Mouse (Mus musculus) spleen, adult 2 months (tissue): ENCODE measurements around the gene Fam83e. TPM values are rescaled to one million over a fixed set of nuclear protein-coding genes. Genes with fewer than 3 reads are reported as not detected.

Experiments
- DNase-seq, 2 experiments: peaks; one replicate each; pipeline versions ENCODE4 v3.0.0 to v3.0.0-alpha.2; 2012 to 2021; ENCODE audit warnings: low spot score in 2 of 2, low read depth in 1 of 2
- H3K27ac ChIP-seq: fragments of 200-500 bp; 2 replicates; pipeline ENCODE4 v1.5.1; 2012; ENCODE audit warnings: low read length, inconsistent platforms; ENCODE audit not compliant: insufficient read depth
- H3K27me3 ChIP-seq: fragments of 200-500 bp; 2 replicates; pipeline ENCODE4 v1.6.1; 2012; ENCODE audit warnings: mild to moderate bottlenecking, moderate library complexity, low read length, inconsistent platforms; ENCODE audit not compliant: control insufficient read depth, insufficient read depth
- H3K36me3 ChIP-seq: fragments of 200-500 bp; 2 replicates; pipeline ENCODE4 v1.6.1; 2012; ENCODE audit warnings: mild to moderate bottlenecking, low read length, inconsistent platforms; ENCODE audit not compliant: control insufficient read depth, insufficient read depth
- H3K4me1 ChIP-seq: fragments of 200-500 bp; 2 replicates; pipeline ENCODE4 v1.6.1; 2011; ENCODE audit warnings: inconsistent platforms; ENCODE audit not compliant: control insufficient read depth, insufficient read depth, insufficient read length
- H3K4me3 ChIP-seq: fragments of 200-500 bp; 2 replicates; pipeline ENCODE4 v1.5.1; 2011; ENCODE audit warnings: mild to moderate bottlenecking, inconsistent platforms; ENCODE audit not compliant: insufficient read depth, insufficient read length; ENCODE audit errors: extremely low read depth
- CTCF ChIP-seq: fragments of 200-500 bp; IDR thresholded peaks from 2 replicates; pipeline ENCODE4 v1.5.1; 2011; ENCODE audit warnings: mild to moderate bottlenecking, inconsistent platforms; ENCODE audit not compliant: insufficient read depth, insufficient read length, insufficient replicate concordance; ENCODE audit errors: extremely low read depth
- POLR2A ChIP-seq: fragments of 200-500 bp; IDR thresholded peaks from 2 replicates; pipeline ENCODE4 v1.6.1; 2011; ENCODE audit warnings: low read depth, low read length, inconsistent platforms
- WGBS: fragments of 180-500 bp; shearing (Covaris S2); methylation state at CpG from one replicate; pipeline ENCODE4 v1.1.7; 2018; 5-methylcytosine and 5-hydroxymethylcytosine counted together
- polyA plus RNA-seq: library from polyadenylated mRNA; depleted of rRNA; stranded (reverse); fragments of >200 nt; gene quantifications from 2 replicates; pipeline ENCODE4 v1.2.3, GENCODE M21; 2012; rRNA removed

Fam83e gene
- 0.09 and 0.26 TPM in 2 replicates for polyA plus RNA-seq

- Histone ChIP-seq H3K36me3 (peaks cover 26% of the 10 kb centered on the region), H3K4me3 (no peak within 1 kb of the TSS), H3K27me3 (no peaks in the 10 kb centered on the region), H3K4me1 (peaks cover 2% of the 10 kb centered on the region; the same call in 1 of the 2 replicates), H3K27ac (no peak within 1 kb of the TSS)
- DNase-seq: no peak
- TF ChIP-seq CTCF (no peak), POLR2A (no peak)
- WGBS: 88% methylated on average over 14 of the region's 14 CpGs
Observed at GRCm38 (mm10) chr7:45720413-45721233, at the start of gene Fam83e. Fam83e (plus strand) TSS chr7:45721212.

- Histone ChIP-seq H3K27ac (no peak overlapping the region), H3K4me1 (peaks cover 25% of the 10 kb centered on the region), H3K4me3 (no peak overlapping the region), H3K36me3 (no peaks in the 10 kb centered on the region), H3K27me3 (no peaks in the 10 kb centered on the region)
- TF ChIP-seq CTCF: no peak
- no peak for TF ChIP-seq POLR2A
- DNase-seq: no peak
- 93% methylated on average over 7 of the region's 7 CpGs for WGBS
Observed at GRCm38 (mm10) chr7:45677627-45678295, 43.3 kb upstream of the Fam83e start.

GRCm38 (mm10) chr7:45678513-45678912 is 42.5 kb upstream of the Fam83e start:
- Histone ChIP-seq H3K27me3 (no peaks in the 10 kb centered on the region), H3K4me3 (no peak overlapping the region), H3K36me3 (no peaks in the 10 kb centered on the region), H3K4me1 (peaks cover 25% of the 10 kb centered on the region), H3K27ac (no peak overlapping the region)
- no peak for TF ChIP-seq POLR2A
- no peak for TF ChIP-seq CTCF
- 91% methylated on average over 14 of the region's 14 CpGs for WGBS
- no peak for DNase-seq

- no peak for DNase-seq
- Histone ChIP-seq H3K27me3 (no peaks in the 10 kb centered on the region), H3K4me1 (peaks cover 25% of the 10 kb centered on the region), H3K27ac (peak overlapping the region; percentile 89), H3K4me3 (no peak overlapping the region), H3K36me3 (no peaks in the 10 kb centered on the region)
- TF ChIP-seq CTCF (no peak), POLR2A (no peak)
- 80% methylated on average over 14 of the region's 14 CpGs for WGBS
Observed at GRCm38 (mm10) chr7:45679966-45680621, 40.9 kb upstream of the Fam83e start.

GRCm38 (mm10) chr7:45681046-45681736 is 39.8 kb upstream of the Fam83e start:
- no peak; the same call in 1 of the 2 replicates for TF ChIP-seq POLR2A
- no peak for TF ChIP-seq CTCF
- no peaks in the 10 kb centered on the region for H3K36me3 ChIP-seq
- peak overlapping the region; percentile 89 for H3K27ac ChIP-seq
- H3K4me3 ChIP-seq: no peak overlapping the region
- 25% methylated on average over 8 of the region's 8 CpGs for WGBS
- no peaks in the 10 kb centered on the region for H3K27me3 ChIP-seq
- H3K4me1 ChIP-seq: peaks cover 25% of the 10 kb centered on the region
- peak; percentile 47 to 62 for DNase-seq

GRCm38 (mm10) chr7:45682144-45683126 is 38.6 kb upstream of the Fam83e start:
- H3K27me3 ChIP-seq: no peaks in the 10 kb centered on the region
- peak; percentile 60 to 78 for DNase-seq
- 47% methylated on average over 14 of the region's 14 CpGs for WGBS
- no peak for TF ChIP-seq POLR2A
- TF ChIP-seq CTCF: peak; percentile 96
- H3K27ac ChIP-seq: peak overlapping the region; percentile 89
- no peaks in the 10 kb centered on the region for H3K36me3 ChIP-seq
- H3K4me1 ChIP-seq: peaks cover 29% of the 10 kb centered on the region
- H3K4me3 ChIP-seq: no peak overlapping the region
